Mouse (Mus musculus): ENCODE data around the gene Fryl. TPM values are rescaled to one million over a fixed set of nuclear protein-coding genes. Genes with fewer than 3 reads are reported as not detected.

Fryl gene
- polyA plus RNA-seq, 1 experiment from 2014 or later: 63.2 TPM

- no peak for DNase-seq (ENCODE audit: low spot score)
These were observed 93.9 kb downstream of the Fryl start for GRCm38 (mm10) chr5:73162492-73162891.

GRCm38 (mm10) chr5:73160440-73160839 lies 96.0 kb downstream of the Fryl start:
- DNase-seq (ENCODE audit: low spot score): no peak

GRCm38 (mm10) chr5:73157502-73157901 lies 98.9 kb downstream of the Fryl start:
- no peak for DNase-seq (ENCODE audit: low spot score)

- DNase-seq (ENCODE audit: low spot score): no peak
These were observed 99.4 kb downstream of the Fryl start for GRCm38 (mm10) chr5:73157009-73157408.

GRCm38 (mm10) chr5:73156226-73156926 lies 100.0 kb downstream of the Fryl start:
- no peak for DNase-seq (ENCODE audit: low spot score)

GRCm38 (mm10) chr5:73153802-73154465 lies 102.5 kb downstream of the Fryl start:
- no peak for DNase-seq (ENCODE audit: low spot score)

GRCm38 (mm10) chr5:73152206-73152605 lies 104.2 kb downstream of the Fryl start:
- DNase-seq (ENCODE audit: low spot score): no peak

GRCm38 (mm10) chr5:73150877-73151445 lies 105.5 kb downstream of the Fryl start:
- no peak for DNase-seq (ENCODE audit: low spot score)

- no peak for DNase-seq (ENCODE audit: low spot score)
These were observed 111.4 kb downstream of the Fryl start for GRCm38 (mm10) chr5:73144987-73145386.

- DNase-seq (ENCODE audit: low spot score): no peak
These were observed 114.7 kb downstream of the Fryl start for GRCm38 (mm10) chr5:73141712-73142111.

GRCm38 (mm10) chr5:73141161-73141560 lies 115.3 kb downstream of the Fryl start:
- DNase-seq (ENCODE audit: low spot score): no peak

- no peak for DNase-seq (ENCODE audit: low spot score)
These were observed 118.9 kb downstream of the Fryl start for GRCm38 (mm10) chr5:73137561-73137960.

- no peak for DNase-seq (ENCODE audit: low spot score)
These were observed 120.5 kb downstream of the Fryl start for GRCm38 (mm10) chr5:73135959-73136358.

GRCm38 (mm10) chr5:73135131-73135530 lies 121.3 kb downstream of the Fryl start:
- DNase-seq (ENCODE audit: low spot score): no peak

GRCm38 (mm10) chr5:73133833-73134185 lies 122.6 kb downstream of the Fryl start:
- DNase-seq (ENCODE audit: low spot score): peak; percentile 66

GRCm38 (mm10) chr5:73132998-73133832 lies 123.2 kb downstream of the Fryl start:
- no peak for DNase-seq (ENCODE audit: low spot score)

GRCm38 (mm10) chr5:73130984-73131383 lies 125.4 kb downstream of the Fryl start:
- no peak for DNase-seq (ENCODE audit: low spot score)

- no peak for DNase-seq (ENCODE audit: low spot score)
These were observed 126.5 kb downstream of the Fryl start for GRCm38 (mm10) chr5:73129871-73130270.

- DNase-seq (ENCODE audit: low spot score): no peak
These were observed 136.3 kb downstream of the Fryl start for GRCm38 (mm10) chr5:73119969-73120725.

- DNase-seq (ENCODE audit: low spot score): no peak
These were observed 136.9 kb downstream of the Fryl start for GRCm38 (mm10) chr5:73119524-73119923.

- no peak for DNase-seq (ENCODE audit: low spot score)
These were observed 137.6 kb downstream of the Fryl start for GRCm38 (mm10) chr5:73118786-73119185.
